Comparison of ENCODE assay signal across 16 mouse cellular contexts in genomic region chr11:79005578-79006394, GRCm38 (mm10). TPM values are rescaled to one million over a fixed set of nuclear protein-coding genes. Genes with fewer than 3 reads are reported as not detected.
A peak's percentile ranks its signal among the peaks of the same experiment; 100 is the strongest.
DNase-seq lines count a peak whose midpoint lies in the region; ATAC-seq and TF ChIP-seq lines count a peak whose summit lies in the region.
"Had no signal": no experiment of that assay in that cellular context is flagged by ENCODE, and none has a peak within 500 bp of the region (broad histone marks: within the 10 kb centered on the region; RNA-seq: fewer than 3 reads in every experiment).

No protein-coding gene starts in this region.

- no peak for TF ChIP-seq CTCF in bone marrow, adult 2 months (IDR thresholded peaks at IDR 0.05; ENCODE audit: control insufficient read depth, insufficient read depth, low read length)
- peak; percentile 15; the same call in 1 of the 2 replicates for TF ChIP-seq CTCF in liver, postnatal 0 days (IDR thresholded peaks at IDR 0.05; ENCODE audit: low read depth)
- no peak for TF ChIP-seq CTCF in cerebellum, adult 2 months (IDR thresholded peaks at IDR 0.05; ENCODE audit: borderline replicate concordance, insufficient read depth, low read depth, low read length)

- no peak for TF ChIP-seq POLR2A in bone marrow, adult 2 months (IDR thresholded peaks at IDR 0.05; ENCODE audit: borderline replicate concordance, control insufficient read depth, low read depth, low read length)
- TF ChIP-seq POLR2A in cerebellum, adult 2 months (IDR thresholded peaks at IDR 0.05; ENCODE audit: borderline replicate concordance, insufficient read depth, low read length) = no peak

- TF ChIP-seq EP300 in liver, postnatal 0 days (IDR thresholded peaks at IDR 0.05; ENCODE audit: low read depth) = peak; percentile 77

- no peak overlapping the region for H3K4me3 ChIP-seq in liver, embryonic 11.5 days (ENCODE audit: low read depth, low read length)
- no peak overlapping the region for H3K4me3 ChIP-seq in bone marrow, adult 2 months (replicated peaks; ENCODE audit: control insufficient read depth, low read depth, low read length)
- H3K4me3 ChIP-seq in liver, postnatal 0 days (ENCODE audit: low read depth, low read length) = no peak overlapping the region
- no peak overlapping the region for H3K4me3 ChIP-seq in midbrain, embryonic 10.5 days
- no peak overlapping the region for H3K4me3 ChIP-seq in cerebellum, adult 2 months (replicated peaks; ENCODE audit: insufficient read depth, low read depth, low read length)
- H3K4me3 ChIP-seq: embryonic facial prominence, embryonic 12.5 days; forebrain, embryonic 13.5 days; hindbrain, embryonic 15.5 days; midbrain, embryonic 13.5 days; neural tube, embryonic 12.5 days had no signal

- H3K4me1 ChIP-seq in liver, embryonic 11.5 days (replicated peaks; ENCODE audit: control insufficient read depth, insufficient read depth, low read length) = peaks cover 47% of the 10 kb centered on the region
- peaks cover 10% of the 10 kb centered on the region; the same call in 1 of the 2 replicates for H3K4me1 ChIP-seq in bone marrow, adult 2 months (ENCODE audit: control insufficient read depth, insufficient read depth, low read length)
- H3K4me1 ChIP-seq in liver, postnatal 0 days (ENCODE audit: insufficient read depth) = peaks cover 36% of the 10 kb centered on the region
- peaks cover 4% of the 10 kb centered on the region; the same call in 1 of the 2 replicates for H3K4me1 ChIP-seq in midbrain, embryonic 10.5 days
- no peaks in the 10 kb centered on the region for H3K4me1 ChIP-seq in cerebellum, adult 2 months (ENCODE audit: control insufficient read depth, insufficient read depth, low read length)
- H3K4me1 ChIP-seq: embryonic facial prominence, embryonic 12.5 days; forebrain, embryonic 13.5 days; hindbrain, embryonic 15.5 days; midbrain, embryonic 13.5 days; neural tube, embryonic 12.5 days had no signal

- H3K4me2 ChIP-seq in liver, embryonic 11.5 days = no peak overlapping the region
- H3K4me2 ChIP-seq in liver, postnatal 0 days (ENCODE audit: low read depth, low read length) = no peak overlapping the region
- H3K4me2 ChIP-seq: embryonic facial prominence, embryonic 12.5 days; forebrain, embryonic 13.5 days; hindbrain, embryonic 15.5 days; midbrain, embryonic 13.5 days; neural tube, embryonic 12.5 days had no signal

- H3K9me3 ChIP-seq in liver, embryonic 11.5 days (ENCODE audit: control insufficient read depth, low read length) = no peaks in the 10 kb centered on the region
- no peaks in the 10 kb centered on the region for H3K9me3 ChIP-seq in liver, postnatal 0 days (ENCODE audit: low read length)
- no peaks in the 10 kb centered on the region for H3K9me3 ChIP-seq in midbrain, embryonic 10.5 days (replicated peaks)
- H3K9me3 ChIP-seq: embryonic facial prominence, embryonic 12.5 days; forebrain, embryonic 13.5 days; hindbrain, embryonic 15.5 days; midbrain, embryonic 13.5 days; neural tube, embryonic 12.5 days had no signal

- H3K27ac ChIP-seq in liver, embryonic 11.5 days (ENCODE audit: low read depth, low read length) = peak overlapping the region; percentile 49; the same call in 1 of the 2 replicates
- peak overlapping the region; percentile 41; the same call in 1 of the 2 replicates for H3K27ac ChIP-seq in bone marrow, adult 2 months (ENCODE audit: control insufficient read depth, insufficient read depth, low read depth, low read length, poor library complexity)
- no peak overlapping the region; the same call in 1 of the 2 replicates for H3K27ac ChIP-seq in liver, postnatal 0 days (ENCODE audit: low read depth)
- no peak overlapping the region for H3K27ac ChIP-seq in midbrain, embryonic 10.5 days (replicated peaks)
- no peak overlapping the region for H3K27ac ChIP-seq in cerebellum, adult 2 months (ENCODE audit: insufficient read depth, low read length)
- H3K27ac ChIP-seq: embryonic facial prominence, embryonic 12.5 days; forebrain, embryonic 13.5 days; hindbrain, embryonic 15.5 days; midbrain, embryonic 13.5 days; neural tube, embryonic 12.5 days had no signal

- 66% methylated on average over 14 of the region's 14 CpGs for WGBS in liver, embryonic 11.5 days
- WGBS in bone marrow, adult 2 months = 49% methylated on average over 14 of the region's 14 CpGs
- WGBS in liver, postnatal 0 days (ENCODE audit: insufficient replicate concordance) = 53% methylated on average over 14 of the region's 14 CpGs
- 89% methylated on average over 14 of the region's 14 CpGs for WGBS in midbrain, embryonic 10.5 days
- 93% methylated on average over 14 of the region's 14 CpGs for WGBS in cerebellum, adult 2 months

- no peak overlapping the region for H3K9ac ChIP-seq in liver, embryonic 11.5 days (ENCODE audit: low read depth, low read length)
- no peak overlapping the region for H3K9ac ChIP-seq in liver, postnatal 0 days (replicated peaks)
- H3K9ac ChIP-seq: embryonic facial prominence, embryonic 12.5 days; forebrain, embryonic 13.5 days; hindbrain, embryonic 15.5 days; midbrain, embryonic 13.5 days; neural tube, embryonic 12.5 days had no signal

- peak; percentile 24 for DNase-seq in liver, embryonic 11.5 days (ENCODE audit: low spot score)
- no peak for DNase-seq in liver
- DNase-seq in liver, postnatal 0 days = peak; percentile 12
- peak; percentile 49 for DNase-seq in thymus, postnatal 14 days
- DNase-seq in midbrain, embryonic 10.5 days (ENCODE audit: low spot score) = no peak
- DNase-seq in cerebellum, adult 2 months = no peak
- no peak for DNase-seq in kidney, postnatal 4 days
- DNase-seq: adrenal gland, postnatal 25 days; cerebellum, adult 18-20 months had no signal

- no peaks in the 10 kb centered on the region for H3K27me3 ChIP-seq in liver, embryonic 11.5 days (replicated peaks; ENCODE audit: control insufficient read depth, insufficient read depth, low read length)
- no peaks in the 10 kb centered on the region for H3K27me3 ChIP-seq in liver, postnatal 0 days (ENCODE audit: insufficient read depth, low read length)
- H3K27me3 ChIP-seq in midbrain, embryonic 10.5 days (ENCODE audit: low read depth, poor library complexity, severe bottlenecking) = no peaks in the 10 kb centered on the region
- no peaks in the 10 kb centered on the region for H3K27me3 ChIP-seq in cerebellum, adult 2 months (ENCODE audit: control insufficient read depth, insufficient read depth, low read length)
- H3K27me3 ChIP-seq: embryonic facial prominence, embryonic 12.5 days; forebrain, embryonic 13.5 days; hindbrain, embryonic 15.5 days; midbrain, embryonic 13.5 days; neural tube, embryonic 12.5 days had no signal

- H3K36me3 ChIP-seq in liver, embryonic 11.5 days (ENCODE audit: control insufficient read depth, insufficient read depth, low read length) = no peaks in the 10 kb centered on the region
- H3K36me3 ChIP-seq in liver, postnatal 0 days (replicated peaks; ENCODE audit: insufficient read depth, low read length) = no peaks in the 10 kb centered on the region
- H3K36me3 ChIP-seq in midbrain, embryonic 10.5 days = no peaks in the 10 kb centered on the region
- H3K36me3 ChIP-seq: embryonic facial prominence, embryonic 12.5 days; hindbrain, embryonic 15.5 days; midbrain, embryonic 13.5 days; neural tube, embryonic 12.5 days had no signal

- peak; percentile 66 for ATAC-seq in liver, embryonic 11.5 days (replicated peaks; ENCODE audit: low FRiP score)
- ATAC-seq in liver, postnatal 0 days = peak; percentile 64
- ATAC-seq: forebrain, embryonic 13.5 days; lung, postnatal 0 days; midbrain, embryonic 13.5 days had no signal

RNA-seq across cellular contexts. Expression of gene Lgals9, which starts 21.0 kb away (rescaled TPM):
- polyA plus RNA-seq in liver, embryonic 11.5 days (2014; fragmentation: Nextera tagmentation; extraction: Ambion mirVana) = 44.1 and 47.1 TPM in 2 replicates
- polyA plus RNA-seq in bone marrow, adult 2 months (2011; ENCODE audit: insufficient read depth, insufficient read length, low replicate concordance, missing spikeins) = 54.4 and 58.6 TPM in 2 replicates
- 361 and 373 TPM in 2 replicates for polyA plus RNA-seq in liver, postnatal 0 days (2015; fragmentation: Nextera tagmentation; extraction: Ambion mirVana)
- polyA plus RNA-seq in midbrain, embryonic 10.5 days (2016; fragmentation: Nextera tagmentation; extraction: Ambion mirVana) = 2.6 and 4.9 TPM in 2 replicates
- polyA plus RNA-seq in cerebellum, adult 2 months (2012; rRNA removed) = 8.7 and 9.2 TPM in 2 replicates

Comparison
In these comparisons a context has a peak if more than half of its experiments do, and no peak if none do; other contexts are left out.
1. DNase-seq: peak in liver, embryonic 11.5 days (single experiment), liver, postnatal 0 days (single experiment) and thymus, postnatal 14 days (single experiment); none in liver (single experiment), midbrain, embryonic 10.5 days (single experiment), cerebellum, adult 2 months (0 of 2) and kidney, postnatal 4 days (0 of 2).
2. H3K27ac ChIP-seq: peak in liver, embryonic 11.5 days (single experiment) and bone marrow, adult 2 months (single experiment); none in liver, postnatal 0 days (single experiment), midbrain, embryonic 10.5 days (single experiment) and cerebellum, adult 2 months (single experiment).